Mouse (Mus musculus) kidney, embryonic 15.5 days (tissue): ENCODE measurements around the gene Sympk. TPM values are rescaled to one million over a fixed set of nuclear protein-coding genes. Genes with fewer than 3 reads are reported as not detected.
A peak's percentile ranks its signal among the peaks of the same experiment; 100 is the strongest.

Experiments used
- ATAC-seq: fragments of 200-750 bp; cut with Nextera tagmentation; replicated peaks from 2 replicates; pipeline ENCODE4 v1.8.0; 2017; ENCODE audit warnings: moderate TSS enrichment; ENCODE audit not compliant: low FRiP score
- H3K27ac ChIP-seq: fragments of 300-500 bp; sonication (generic); 2 replicates; pipeline ENCODE4 v1.5.1; 2015; ENCODE audit warnings: mild to moderate bottlenecking, inconsistent platforms
- H3K27me3 ChIP-seq: fragments of 300-500 bp; sonication (generic); 2 replicates; pipeline ENCODE4 v1.6.1; 2015; ENCODE audit warnings: inconsistent platforms
- H3K36me3 ChIP-seq: fragments of 300-500 bp; sonication (generic); 2 replicates; pipeline ENCODE4 v1.6.1; 2015; ENCODE audit warnings: inconsistent platforms
- H3K4me1 ChIP-seq: fragments of 300-500 bp; sonication (generic); 2 replicates; pipeline ENCODE4 v1.6.1; 2015; ENCODE audit warnings: inconsistent platforms
- H3K4me2 ChIP-seq: fragments of 300-500 bp; sonication (generic); 2 replicates; pipeline ENCODE4 v1.6.1; 2015; ENCODE audit warnings: moderate library complexity, mild to moderate bottlenecking, inconsistent platforms
- H3K4me3 ChIP-seq: fragments of 300-500 bp; sonication (generic); replicated peaks from 2 replicates; pipeline ENCODE4 v1.5.1; 2015; ENCODE audit warnings: mild to moderate bottlenecking, inconsistent platforms
- H3K9ac ChIP-seq: fragments of 300-500 bp; sonication (generic); 2 replicates; pipeline ENCODE4 v1.6.1; 2015; ENCODE audit warnings: mild to moderate bottlenecking, inconsistent platforms
- H3K9me3 ChIP-seq: fragments of 300-500 bp; sonication (generic); replicated peaks from 2 replicates; pipeline ENCODE4 v1.6.1; 2016; ENCODE audit warnings: inconsistent platforms
- WGBS: fragments of 180-500 bp; shearing (Covaris S2); methylation state at CpG from one replicate; pipeline ENCODE4 v1.1.7; 2015; ENCODE audit warnings: mixed read lengths; 5-methylcytosine and 5-hydroxymethylcytosine counted together
- polyA plus RNA-seq: library from polyadenylated mRNA; unstranded; fragments of >200 nt; fragmentation: Nextera tagmentation; extraction: Ambion mirVana; gene quantifications from 2 replicates; pipeline ENCODE4 v1.2.1, GENCODE M21; 2015

Sympk gene
- polyA plus RNA-seq, 1 experiment from 2014 or later = 38.4 TPM

- peak overlapping the region; percentile 87 for H3K27ac ChIP-seq
- no peaks in the 10 kb centered on the region for H3K9me3 ChIP-seq
- H3K4me2 ChIP-seq = peak overlapping the region; percentile 70
- peak overlapping the region; percentile 99 for H3K9ac ChIP-seq
- H3K27me3 ChIP-seq = no peaks in the 10 kb centered on the region
- ATAC-seq = no peak
- H3K4me3 ChIP-seq = peak overlapping the region; percentile 89
- peaks cover 38% of the 10 kb centered on the region for H3K4me1 ChIP-seq
- H3K36me3 ChIP-seq = peaks cover 37% of the 10 kb centered on the region
- WGBS = under 1% methylated on average over 22 of the region's 22 CpGs
Measured at GRCm38 (mm10) chr7:19076586-19076991, 52.4 kb downstream of the Sympk start.

DNA sequence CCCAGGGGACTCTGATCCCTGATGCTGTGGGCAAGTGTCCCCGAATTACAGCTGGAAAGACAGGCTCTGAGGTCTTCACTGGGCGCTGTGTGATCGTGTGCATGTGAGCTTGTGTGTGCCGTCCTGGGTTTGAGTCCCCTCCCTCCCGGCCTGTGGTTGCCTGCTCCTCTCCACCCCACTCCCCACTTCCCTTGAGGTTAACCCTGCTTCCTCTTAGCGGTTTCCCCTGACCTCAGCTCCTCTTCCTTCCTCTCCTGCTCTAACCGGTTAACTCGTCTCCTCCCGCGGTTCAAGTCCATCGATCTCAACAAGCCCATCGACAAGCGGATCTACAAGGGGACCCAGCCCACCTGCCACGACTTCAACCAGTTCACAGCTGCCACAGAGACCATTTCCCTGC lies 53.6 kb downstream of the Sympk start:
- Histone ChIP-seq H3K36me3 (peaks cover 49% of the 10 kb centered on the region), H3K4me3 (peak overlapping the region; percentile 89), H3K4me2 (peak overlapping the region; percentile 70), H3K9ac (peak overlapping the region; percentile 99; the same call in 1 of the 2 replicates), H3K4me1 (peaks cover 49% of the 10 kb centered on the region), H3K27ac (no peak overlapping the region), H3K9me3 (no peaks in the 10 kb centered on the region), H3K27me3 (no peaks in the 10 kb centered on the region)
- 50% methylated on average over 14 of the region's 14 CpGs for WGBS
- no peak for ATAC-seq

GRCm38 (mm10) chr7:19078732-19079131 lies 54.6 kb downstream of the Sympk start:
- Histone ChIP-seq H3K9me3 (no peaks in the 10 kb centered on the region), H3K4me1 (peaks cover 59% of the 10 kb centered on the region), H3K9ac (no peak overlapping the region), H3K36me3 (peaks cover 53% of the 10 kb centered on the region), H3K27me3 (no peaks in the 10 kb centered on the region), H3K4me2 (no peak overlapping the region; the same call in 1 of the 2 replicates), H3K4me3 (0 out of 2 replicates have a peak overlapping the region, but pooled peaks have one; percentile 3), H3K27ac (no peak overlapping the region)
- no peak for ATAC-seq
- WGBS = 63% methylated on average over 3 of the region's 3 CpGs

DNA sequence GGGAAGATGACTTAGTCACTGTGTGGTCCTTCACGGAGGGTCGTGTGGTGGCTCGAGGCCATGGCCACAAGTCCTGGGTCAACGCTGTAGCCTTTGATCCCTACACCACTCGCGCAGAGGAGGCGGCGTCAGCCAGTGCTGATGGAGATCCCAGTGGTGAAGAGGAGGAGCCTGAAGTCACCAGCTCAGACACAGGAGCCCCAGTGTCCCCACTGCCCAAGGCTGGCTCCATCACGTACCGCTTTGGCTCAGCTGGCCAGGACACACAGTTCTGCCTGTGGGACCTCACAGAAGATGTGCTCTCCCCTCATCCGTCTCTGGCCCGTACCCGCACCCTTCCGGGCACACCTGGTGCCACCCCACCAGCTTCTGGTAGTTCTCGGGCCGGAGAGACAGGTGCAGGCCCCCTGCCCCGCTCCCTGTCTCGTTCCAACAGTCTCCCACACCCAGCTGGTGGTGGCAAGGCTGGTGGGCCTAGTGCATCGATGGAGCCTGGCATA lies 56.3 kb downstream of the Sympk start:
- no peak for ATAC-seq
- no peak overlapping the region for H3K27ac ChIP-seq
- H3K9ac ChIP-seq = no peak overlapping the region
- H3K4me2 ChIP-seq = no peak overlapping the region
- peaks cover 55% of the 10 kb centered on the region for H3K36me3 ChIP-seq
- no peak overlapping the region for H3K4me3 ChIP-seq
- peaks cover 71% of the 10 kb centered on the region for H3K4me1 ChIP-seq
- no peaks in the 10 kb centered on the region for H3K27me3 ChIP-seq
- no peaks in the 10 kb centered on the region for H3K9me3 ChIP-seq
- WGBS = 79% methylated on average over 19 of the region's 19 CpGs

DNA sequence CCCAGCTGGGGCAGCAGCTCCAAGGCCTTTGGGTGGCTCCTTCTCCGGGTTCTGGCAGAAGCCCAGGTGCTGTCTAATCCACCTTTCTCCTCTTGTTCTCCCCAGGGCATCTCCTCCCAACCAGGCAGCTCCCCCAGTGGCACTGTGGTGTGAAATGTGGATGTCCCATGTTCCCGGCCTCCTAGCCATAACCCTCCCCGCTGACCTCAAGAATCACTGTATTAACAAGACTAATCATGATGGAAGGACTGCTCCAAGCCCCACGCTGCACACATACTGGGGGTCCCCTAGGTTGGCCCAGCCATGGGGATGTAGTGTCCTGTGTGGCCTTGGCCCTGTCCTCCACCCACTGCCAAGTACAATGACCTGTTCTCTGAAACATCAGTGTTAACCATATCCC lies 58.0 kb downstream of the Sympk start:
- no peak overlapping the region for H3K4me3 ChIP-seq
- 0 out of 2 replicates have a peak overlapping the region, but pooled peaks have one; percentile 8 for H3K9ac ChIP-seq
- ATAC-seq = no peak
- peaks cover 73% of the 10 kb centered on the region for H3K4me1 ChIP-seq
- peak overlapping the region; percentile 76; the same call in 1 of the 2 replicates for H3K27ac ChIP-seq
- no peak overlapping the region for H3K4me2 ChIP-seq
- no peaks in the 10 kb centered on the region for H3K9me3 ChIP-seq
- no peaks in the 10 kb centered on the region for H3K27me3 ChIP-seq
- H3K36me3 ChIP-seq = peaks cover 60% of the 10 kb centered on the region
- 78% methylated on average over 4 of the region's 4 CpGs for WGBS

- Histone ChIP-seq H3K9me3 (no peaks in the 10 kb centered on the region), H3K27ac (peak overlapping the region; percentile 76), H3K4me1 (peaks cover 64% of the 10 kb centered on the region), H3K4me3 (0 out of 2 replicates have a peak overlapping the region, but pooled peaks have one; percentile 39), H3K27me3 (no peaks in the 10 kb centered on the region), H3K4me2 (peak overlapping the region; percentile 55), H3K36me3 (peaks cover 67% of the 10 kb centered on the region), H3K9ac (no peak overlapping the region)
- no peak for ATAC-seq
- WGBS = 40% methylated on average over 6 of the region's 6 CpGs
Measured at GRCm38 (mm10) chr7:19083096-19083495, 58.9 kb downstream of the Sympk start.

DNA sequence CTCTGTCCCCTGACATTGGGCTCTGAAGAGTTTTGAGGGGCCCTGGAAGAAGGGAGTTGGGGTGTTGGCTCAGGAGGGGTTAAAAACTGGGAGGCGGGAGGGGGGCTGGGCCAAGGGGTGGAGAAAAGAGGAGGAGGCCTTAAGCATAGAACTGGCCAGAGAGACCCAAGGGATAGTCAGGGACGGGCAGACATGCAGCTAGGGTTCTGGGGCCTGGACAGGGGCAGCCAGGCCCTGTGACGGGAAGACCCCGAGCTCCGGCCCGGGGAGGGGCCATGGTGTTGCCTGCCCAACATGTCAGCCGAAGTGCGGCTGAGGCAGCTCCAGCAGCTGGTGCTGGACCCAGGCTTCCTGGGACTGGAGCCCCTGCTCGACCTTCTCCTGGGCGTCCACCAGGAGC lies 59.5 kb downstream of the Sympk start, which contains the start of gene Dmpk:
Dmpk (plus strand) TSS at position 149 of the 400 bp plus-strand sequence.
- 30% methylated on average over 10 of the region's 10 CpGs for WGBS
- Histone ChIP-seq H3K9me3 (no peaks in the 10 kb centered on the region), H3K4me1 (peaks cover 61% of the 10 kb centered on the region), H3K9ac (0 out of 2 replicates have a peak within 1 kb of the TSS, but pooled peaks have one; percentile 26), H3K4me3 (peak within 1 kb of the TSS; percentile 39), H3K4me2 (peak within 1 kb of the TSS; percentile 55), H3K27ac (peak within 1 kb of the TSS; percentile 76), H3K36me3 (peaks cover 67% of the 10 kb centered on the region), H3K27me3 (no peaks in the 10 kb centered on the region)
- ATAC-seq = peak; percentile 43; the same call in 1 of the 2 replicates

DNA sequence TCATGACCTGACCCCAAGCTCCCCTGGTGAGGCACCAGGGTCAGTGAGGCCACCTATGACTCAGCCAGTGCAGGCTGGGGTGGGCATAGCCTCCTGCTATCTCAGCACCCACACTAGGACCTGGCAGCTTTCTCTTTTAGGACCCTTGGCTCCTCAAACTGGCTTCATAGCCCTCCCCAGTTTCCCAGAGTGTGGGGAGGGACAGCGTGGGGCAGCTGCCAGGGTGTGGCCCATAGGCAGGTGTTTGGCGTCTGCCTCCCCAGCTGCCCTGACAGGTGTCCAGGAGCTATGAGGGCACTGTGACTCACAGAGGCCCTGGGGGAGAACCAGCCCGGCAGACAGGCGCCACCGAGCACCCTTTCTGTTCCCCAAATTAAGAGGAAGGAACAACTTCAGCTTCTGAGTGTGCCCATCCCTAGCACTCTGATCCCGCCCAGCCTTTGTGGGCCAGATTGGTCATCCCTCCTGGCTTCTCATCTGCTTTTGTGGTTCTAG lies 60.1 kb downstream of the Sympk start:
- Histone ChIP-seq H3K4me2 (peak overlapping the region; percentile 55), H3K4me1 (peaks cover 57% of the 10 kb centered on the region), H3K9me3 (no peaks in the 10 kb centered on the region), H3K4me3 (peak overlapping the region; percentile 39), H3K9ac (0 out of 2 replicates have a peak overlapping the region, but pooled peaks have one; percentile 26), H3K27me3 (no peaks in the 10 kb centered on the region), H3K27ac (peak overlapping the region; percentile 76), H3K36me3 (peaks cover 66% of the 10 kb centered on the region)
- no peak for ATAC-seq
- WGBS = 50% methylated on average over 6 of the region's 6 CpGs

- Histone ChIP-seq H3K4me2 (peak overlapping the region; percentile 55), H3K27ac (peak overlapping the region; percentile 75)
- ATAC-seq = no peak
Measured at GRCm38 (mm10) chr7:19084921-19085473, 60.8 kb downstream of the Sympk start.

GRCm38 (mm10) chr7:19085495-19085894 lies 61.3 kb downstream of the Sympk start:
- WGBS = 2% methylated on average over 6 of the region's 6 CpGs
- peak overlapping the region; percentile 19 for H3K4me3 ChIP-seq

More at GRCm38 (mm10) chr7:19084921-19085473, 60.8 kb downstream of the Sympk start:
- peak overlapping the region; percentile 19 for H3K4me3 ChIP-seq
- no peaks in the 10 kb centered on the region for H3K9me3 ChIP-seq
- H3K9ac ChIP-seq = no peak overlapping the region
- H3K27me3 ChIP-seq = no peaks in the 10 kb centered on the region
- 15% methylated on average over 9 of the region's 9 CpGs for WGBS
- H3K4me1 ChIP-seq = peaks cover 56% of the 10 kb centered on the region
- H3K36me3 ChIP-seq = peaks cover 65% of the 10 kb centered on the region

DNA sequence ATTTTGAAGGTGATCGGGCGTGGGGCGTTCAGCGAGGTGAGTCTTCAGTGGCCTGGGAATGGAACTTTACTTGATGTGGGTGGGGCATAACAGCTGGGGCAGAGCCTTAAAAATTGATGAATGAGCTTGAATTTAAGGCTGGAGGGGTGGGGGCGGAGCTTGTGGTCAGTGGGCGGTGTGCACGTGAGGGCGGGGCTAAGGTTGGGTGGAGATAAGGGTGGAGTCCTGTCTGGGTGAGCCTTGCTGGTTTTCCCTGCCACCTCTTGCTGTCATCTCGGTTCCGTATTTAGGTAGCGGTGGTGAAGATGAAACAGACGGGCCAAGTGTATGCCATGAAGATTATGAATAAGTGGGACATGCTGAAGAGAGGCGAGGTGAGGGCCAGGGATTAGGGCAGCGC lies 61.9 kb downstream of the Sympk start:
- 11% methylated on average over 14 of the region's 14 CpGs for WGBS
- Histone ChIP-seq H3K4me2 (peak overlapping the region; percentile 55), H3K27me3 (no peaks in the 10 kb centered on the region), H3K9ac (no peak overlapping the region), H3K36me3 (peaks cover 63% of the 10 kb centered on the region), H3K9me3 (no peaks in the 10 kb centered on the region), H3K4me3 (peak overlapping the region; percentile 19), H3K4me1 (peaks cover 56% of the 10 kb centered on the region), H3K27ac (peak overlapping the region; percentile 75)
- ATAC-seq = peak; percentile 45

More at GRCm38 (mm10) chr7:19085495-19085894, 61.3 kb downstream of the Sympk start:
- peak overlapping the region; percentile 75 for H3K27ac ChIP-seq
- peaks cover 56% of the 10 kb centered on the region for H3K4me1 ChIP-seq
- no peaks in the 10 kb centered on the region for H3K27me3 ChIP-seq
- no peak for ATAC-seq
- no peaks in the 10 kb centered on the region for H3K9me3 ChIP-seq
- no peak overlapping the region for H3K9ac ChIP-seq
- H3K36me3 ChIP-seq = peaks cover 64% of the 10 kb centered on the region
- peak overlapping the region; percentile 55 for H3K4me2 ChIP-seq

DNA sequence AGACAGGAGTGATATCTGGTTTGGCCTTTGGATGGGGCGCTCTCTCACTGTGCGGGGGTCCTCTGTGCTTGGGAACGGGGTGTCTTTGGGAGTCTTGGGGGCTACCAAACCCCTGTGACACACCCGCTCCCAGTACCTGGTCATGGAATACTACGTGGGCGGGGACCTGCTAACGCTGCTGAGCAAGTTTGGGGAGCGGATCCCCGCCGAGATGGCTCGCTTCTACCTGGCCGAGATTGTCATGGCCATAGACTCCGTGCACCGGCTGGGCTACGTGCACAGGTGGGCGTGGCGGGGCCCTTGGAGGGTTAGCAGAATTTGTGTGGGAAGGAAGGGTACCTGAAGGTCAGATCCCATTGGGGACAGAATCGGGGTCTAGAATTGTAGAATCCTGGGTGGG lies 62.6 kb downstream of the Sympk start:
- Histone ChIP-seq H3K27ac (no peak overlapping the region), H3K4me2 (no peak overlapping the region), H3K4me1 (peaks cover 57% of the 10 kb centered on the region), H3K9me3 (no peaks in the 10 kb centered on the region), H3K36me3 (peaks cover 58% of the 10 kb centered on the region), H3K4me3 (no peak overlapping the region), H3K27me3 (0 out of 2 replicates have a peak, but pooled peaks cover 6% of the 10 kb centered on the region), H3K9ac (no peak overlapping the region)
- ATAC-seq = no peak
- 67% methylated on average over 18 of the region's 18 CpGs for WGBS
